Mouse (Mus musculus) spleen, embryonic (tissue): ENCODE results near the gene Ripk3.

Source experiments
- CTCF ChIA-PET: fragments of 350-600 bp; sonication (Branson Sonifier 250); formaldehyde crosslinking; loops from one replicate; lab custom pipeline; 2022; lab: Charles Lee

The Ripk3 gene

GRCm38 (mm10) chr14:55795380-55796163 is 6.9 kb upstream of the Ripk3 start:
- CTCF ChIA-PET = no interaction called here

GRCm38 (mm10) chr14:55793946-55794345 is 5.3 kb upstream of the Ripk3 start:
- CTCF ChIA-PET = interaction anchor here (1.3 kb wide), 1 partner anchor 13 kb away, joined by 3 read pairs; no protein-coding TSS in a partner anchor

- CTCF ChIA-PET = interaction anchor here (1.3 kb wide), 1 partner anchor 12 kb away, joined by 3 read pairs; no protein-coding TSS in a partner anchor
Observed at GRCm38 (mm10) chr14:55793461-55793860, 4.8 kb upstream of the Ripk3 start.

- CTCF ChIA-PET = no interaction called here
Observed at GRCm38 (mm10) chr14:55787731-55788130, 934 bp downstream of the Ripk3 start.

GRCm38 (mm10) chr14:55785195-55785594 is 3.5 kb downstream of the Ripk3 start:
- CTCF ChIA-PET = no interaction called here

GRCm38 (mm10) chr14:55783958-55784235 is 4.8 kb downstream of the Ripk3 start, which contains the start of gene Adcy4:
Adcy4 (minus strand) TSS chr14:55784095.
- CTCF ChIA-PET = no interaction called here

GRCm38 (mm10) chr14:55783171-55783957 is 5.3 kb downstream of the Ripk3 start:
- CTCF ChIA-PET = no interaction called here

- CTCF ChIA-PET = no interaction called here
Observed at GRCm38 (mm10) chr14:55782361-55782960, 6.2 kb downstream of the Ripk3 start.

GRCm38 (mm10) chr14:55781310-55781709 is 7.4 kb downstream of the Ripk3 start:
- CTCF ChIA-PET = interaction anchor here (0.9 kb wide), 1 partner anchor 13 kb away, joined by 3 read pairs; no protein-coding TSS in a partner anchor

GRCm38 (mm10) chr14:55780736-55781135 is 7.9 kb downstream of the Ripk3 start:
- CTCF ChIA-PET = interaction anchor here (0.5 to 0.9 kb wide), 2 partner anchors 13 to 163 kb away, joined by 3 to 12 read pairs; partner anchors contain the start of gene Rec8

- CTCF ChIA-PET = no interaction called here
Observed at GRCm38 (mm10) chr14:55779656-55780055, 9.0 kb downstream of the Ripk3 start.

GRCm38 (mm10) chr14:55778686-55779085 is 10.0 kb downstream of the Ripk3 start:
- CTCF ChIA-PET = no interaction called here

GRCm38 (mm10) chr14:55777806-55778205 is 10.9 kb downstream of the Ripk3 start:
- CTCF ChIA-PET = no interaction called here

GRCm38 (mm10) chr14:55777176-55777575 is 11.5 kb downstream of the Ripk3 start:
- CTCF ChIA-PET = no interaction called here

- CTCF ChIA-PET = no interaction called here
Observed at GRCm38 (mm10) chr14:55776711-55777110, 12.0 kb downstream of the Ripk3 start.

- CTCF ChIA-PET = no interaction called here
Observed at GRCm38 (mm10) chr14:55769087-55769703, 19.5 kb downstream of the Ripk3 start.

- CTCF ChIA-PET = interaction anchor here (0.6 kb wide), 1 partner anchor 122 kb away, joined by 3 read pairs; no protein-coding TSS in a partner anchor
Observed at GRCm38 (mm10) chr14:55768555-55768954, 20.1 kb downstream of the Ripk3 start.

GRCm38 (mm10) chr14:55767519-55768414 is 20.9 kb downstream of the Ripk3 start:
- CTCF ChIA-PET = interaction anchor here (0.6 kb wide), 1 partner anchor 122 kb away, joined by 3 read pairs; no protein-coding TSS in a partner anchor

- CTCF ChIA-PET = no interaction called here
Observed at GRCm38 (mm10) chr14:55765696-55766095, 23.0 kb downstream of the Ripk3 start, which contains the start of gene Ltb4r1. Ltb4r1 (plus strand) TSS chr14:55765962.

GRCm38 (mm10) chr14:55763166-55763565 is 25.5 kb downstream of the Ripk3 start:
- CTCF ChIA-PET = no interaction called here
